Mouse (Mus musculus): Measurements from ENCODE around the gene Nkpd1.
A peak's percentile ranks its signal among the peaks of the same experiment; 100 is the strongest.
"Not testable (repeated sequence)": the region's sequence is repeated elsewhere in the genome, so short reads cannot be mapped to it uniquely, and the experiment has no call there.

The Nkpd1 gene

GRCm38 (mm10) chr7:19506326-19506725 lies 11.3 kb upstream of the Nkpd1 start:
- peak; percentile 77 for DNase-seq (ENCODE audit: low read depth, low spot score)

GRCm38 (mm10) chr7:19506969-19507611 lies 10.5 kb upstream of the Nkpd1 start:
- DNase-seq (ENCODE audit: low read depth, low spot score) = peak; percentile 71

- no peak for DNase-seq (ENCODE audit: low read depth, low spot score)
Measured at GRCm38 (mm10) chr7:19507612-19507981, 10.0 kb upstream of the Nkpd1 start.

- peak; percentile 95 for DNase-seq (ENCODE audit: low read depth, low spot score)
Measured at GRCm38 (mm10) chr7:19508150-19508923, 9.3 kb upstream of the Nkpd1 start, which contains the start of the genes Bloc1s3 and Trappc6a. Bloc1s3 (minus strand) TSS chr7:19508367. Trappc6a (plus strand) TSS chr7:19508395.

GRCm38 (mm10) chr7:19508924-19509568 lies 8.6 kb upstream of the Nkpd1 start:
- no peak for DNase-seq (ENCODE audit: low read depth, low spot score)

- peak; percentile 46 for DNase-seq (ENCODE audit: low read depth, low spot score)
Measured at GRCm38 (mm10) chr7:19509786-19510185, 7.9 kb upstream of the Nkpd1 start.

- not testable (repeated sequence) for DNase-seq (ENCODE audit: low read depth, low spot score)
Measured at GRCm38 (mm10) chr7:19511934-19512333, 5.7 kb upstream of the Nkpd1 start.

- DNase-seq (ENCODE audit: low read depth, low spot score) = no peak
Measured at GRCm38 (mm10) chr7:19512353-19512752, 5.3 kb upstream of the Nkpd1 start.

GRCm38 (mm10) chr7:19520032-19520431 lies 2.4 kb downstream of the Nkpd1 start:
- no peak for DNase-seq (ENCODE audit: low read depth, low spot score)

GRCm38 (mm10) chr7:19523017-19523756 lies 5.5 kb downstream of the Nkpd1 start:
- DNase-seq (ENCODE audit: low read depth, low spot score) = peak; percentile 32

GRCm38 (mm10) chr7:19523757-19524419 lies 6.2 kb downstream of the Nkpd1 start:
- peak; percentile 62 for DNase-seq (ENCODE audit: low read depth, low spot score)

- DNase-seq (ENCODE audit: low read depth, low spot score) = no peak
Measured at GRCm38 (mm10) chr7:19524420-19525104, 6.9 kb downstream of the Nkpd1 start.

- no peak for DNase-seq (ENCODE audit: low read depth, low spot score)
Measured at GRCm38 (mm10) chr7:19525105-19525481, 7.5 kb downstream of the Nkpd1 start.

GRCm38 (mm10) chr7:19531077-19531476 lies 13.4 kb downstream of the Nkpd1 start:
- peak; percentile 82 for DNase-seq (ENCODE audit: low read depth, low spot score)

GRCm38 (mm10) chr7:19532240-19532639 lies 14.6 kb downstream of the Nkpd1 start:
- DNase-seq (ENCODE audit: low read depth, low spot score) = no peak

GRCm38 (mm10) chr7:19534676-19535075 lies 17.0 kb downstream of the Nkpd1 start:
- no peak for DNase-seq (ENCODE audit: low read depth, low spot score)

- DNase-seq (ENCODE audit: low read depth, low spot score) = no peak
Measured at GRCm38 (mm10) chr7:19540771-19541566, 23.3 kb downstream of the Nkpd1 start.

- DNase-seq (ENCODE audit: low read depth, low spot score) = no peak
Measured at GRCm38 (mm10) chr7:19541681-19542154, 24.1 kb downstream of the Nkpd1 start.

GRCm38 (mm10) chr7:19542155-19542691 lies 24.6 kb downstream of the Nkpd1 start:
- DNase-seq (ENCODE audit: low read depth, low spot score) = no peak

Measured in R1 (cell line).